Mouse (Mus musculus) forebrain, embryonic 12.5 days (tissue): ENCODE results near the gene Garnl3. TPM values are rescaled to one million over a fixed set of nuclear protein-coding genes. Genes with fewer than 3 reads are reported as not detected.

Experiments used
- polyA plus RNA-seq: library from polyadenylated mRNA; unstranded; fragments of >200 nt; fragmentation: Nextera tagmentation; extraction: Ambion mirVana; gene quantifications from 2 replicates; pipeline ENCODE4 v1.2.1, GENCODE M21; 2016

The Garnl3 gene
- polyA plus RNA-seq, 1 experiment from 2014 or later: 14.5 TPM

Other genes starting within 250 kb of the Garnl3 start
- gene Rpl12, start 170.1 kb downstream of the Garnl3 start, polyA plus RNA-seq: 115 and 128 TPM in 2 replicates
- 16.6 and 18.2 TPM in 2 replicates for gene Lrsam1, start 170.0 kb downstream of the Garnl3 start, polyA plus RNA-seq
- gene Slc2a8, start 149.6 kb downstream of the Garnl3 start, polyA plus RNA-seq: 14.4 and 16.3 TPM in 2 replicates
- 17.4 and 18.1 TPM in 2 replicates for gene Angptl2, start 84.4 kb upstream of the Garnl3 start, polyA plus RNA-seq
- gene Ralgps1, start 239.8 kb upstream of the Garnl3 start, polyA plus RNA-seq: 23.8 and 28.7 TPM in 2 replicates